Comparison of ENCODE assay signal across 24 mouse cellular contexts in the genomic region with DNA sequence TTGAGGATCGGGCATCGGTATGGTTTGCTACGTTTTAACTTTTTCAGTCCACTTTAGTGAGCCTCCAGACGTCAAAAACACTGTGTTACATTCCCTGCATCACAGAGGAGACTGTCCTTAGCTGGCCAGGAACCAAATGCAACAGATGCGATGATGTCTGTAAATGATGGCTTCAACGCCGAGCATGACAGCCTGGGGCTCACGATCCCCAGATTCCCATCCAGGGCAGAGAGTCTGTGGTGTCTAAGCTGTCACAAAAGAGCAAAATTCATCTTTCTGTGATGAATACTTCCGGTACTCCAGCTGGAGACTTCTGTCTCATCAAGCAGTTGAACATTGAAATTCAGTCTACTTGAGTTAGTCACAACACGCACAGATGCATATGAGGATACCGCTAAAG. TPM values are rescaled to one million over a fixed set of nuclear protein-coding genes. Genes with fewer than 3 reads are reported as not detected.
A peak's percentile ranks its signal among the peaks of the same experiment; 100 is the strongest.
DNase-seq lines count a peak whose midpoint lies in the region; ATAC-seq and TF ChIP-seq lines count a peak whose summit lies in the region.
"Had no signal": no experiment of that assay in that cellular context is flagged by ENCODE, and none has a peak within 500 bp of the region (broad histone marks: within the 10 kb centered on the region; RNA-seq: fewer than 3 reads in every experiment).

No protein-coding gene starts in this region.

- H3K9ac ChIP-seq in forebrain, embryonic 13.5 days, result no peak overlapping the region
- no peak overlapping the region for H3K9ac ChIP-seq in forebrain, embryonic 12.5 days
- H3K9ac ChIP-seq in kidney, embryonic 16.5 days (replicated peaks; ENCODE audit: low read length), result no peak overlapping the region
- no peak overlapping the region for H3K9ac ChIP-seq in midbrain, postnatal 0 days (replicated peaks; ENCODE audit: low read length, poor library complexity, severe bottlenecking)
- H3K9ac ChIP-seq in midbrain, embryonic 11.5 days (ENCODE audit: low read length), result no peak overlapping the region
- H3K9ac ChIP-seq: embryonic facial prominence, embryonic 13.5 days; kidney, embryonic 15.5 days; limb, embryonic 13.5 days; neural tube, embryonic 12.5 days had no signal

- H3K36me3 ChIP-seq in forebrain, embryonic 13.5 days (ENCODE audit: poor library complexity, severe bottlenecking), result no peaks in the 10 kb centered on the region
- no peaks in the 10 kb centered on the region for H3K36me3 ChIP-seq in forebrain, embryonic 12.5 days (replicated peaks)
- H3K36me3 ChIP-seq in kidney, embryonic 16.5 days (ENCODE audit: insufficient read depth, low read length), result no peaks in the 10 kb centered on the region
- no peaks in the 10 kb centered on the region for H3K36me3 ChIP-seq in midbrain, postnatal 0 days (ENCODE audit: insufficient read depth, low read length)
- no peaks in the 10 kb centered on the region for H3K36me3 ChIP-seq in midbrain, embryonic 11.5 days (ENCODE audit: control insufficient read depth, insufficient read depth, low read length)
- H3K36me3 ChIP-seq: embryonic facial prominence, embryonic 13.5 days; kidney, embryonic 15.5 days; limb, embryonic 13.5 days; neural tube, embryonic 12.5 days had no signal

- no peaks in the 10 kb centered on the region for H3K4me1 ChIP-seq in forebrain, embryonic 13.5 days
- no peaks in the 10 kb centered on the region for H3K4me1 ChIP-seq in forebrain, embryonic 12.5 days
- no peaks in the 10 kb centered on the region for H3K4me1 ChIP-seq in kidney, embryonic 16.5 days (ENCODE audit: insufficient read depth, low read length)
- H3K4me1 ChIP-seq in midbrain, postnatal 0 days (ENCODE audit: insufficient read depth, low read length), result no peaks in the 10 kb centered on the region
- no peaks in the 10 kb centered on the region for H3K4me1 ChIP-seq in midbrain, embryonic 11.5 days (ENCODE audit: control insufficient read depth, insufficient read depth, low read length)
- H3K4me1 ChIP-seq: neural tube, embryonic 12.5 days had no signal

- peak; percentile 36; the same call in 1 of the 2 replicates for ATAC-seq in forebrain, embryonic 13.5 days
- ATAC-seq in forebrain, embryonic 12.5 days (ENCODE audit: low FRiP score), result no peak
- ATAC-seq in kidney, embryonic 16.5 days (ENCODE audit: low FRiP score, low TSS enrichment), result no peak
- no peak for ATAC-seq in midbrain, postnatal 0 days (ENCODE audit: low FRiP score)
- no peak for ATAC-seq in midbrain, embryonic 11.5 days (ENCODE audit: low FRiP score)
- no peak for ATAC-seq in megakaryocyte-erythroid progenitor cell, adult 5-6 weeks (replicated peaks; ENCODE audit: low FRiP score, low TSS enrichment, poor library complexity, severe bottlenecking)

- peak; percentile 24 for DNase-seq in kidney, postnatal 14 days
- DNase-seq in midbrain, postnatal 0 days (ENCODE audit: low spot score), result peak; percentile 56
- DNase-seq in midbrain, embryonic 11.5 days (ENCODE audit: low spot score, missing footprints), result no peak
- peak; percentile 2 to 8 for DNase-seq in layer of hippocampus, postnatal 36 days
- DNase-seq: adrenal gland, adult 2 months; cerebellum, adult 18-20 months; gastrocnemius, postnatal 25 days; thymus, postnatal 25 days had no signal

- H3K4me3 ChIP-seq in forebrain, embryonic 13.5 days, result no peak overlapping the region
- H3K4me3 ChIP-seq in forebrain, embryonic 12.5 days (replicated peaks), result no peak overlapping the region
- H3K4me3 ChIP-seq in kidney, embryonic 16.5 days (ENCODE audit: low read length), result no peak overlapping the region
- no peak overlapping the region for H3K4me3 ChIP-seq in midbrain, postnatal 0 days (ENCODE audit: low read depth, low read length)
- H3K4me3 ChIP-seq in midbrain, embryonic 11.5 days (ENCODE audit: low read depth, low read length), result no peak overlapping the region
- H3K4me3 ChIP-seq: embryonic facial prominence, embryonic 13.5 days; kidney, embryonic 15.5 days; limb, embryonic 13.5 days; neural tube, embryonic 12.5 days had no signal

- H3K27ac ChIP-seq in forebrain, embryonic 13.5 days, result no peak overlapping the region
- H3K27ac ChIP-seq in forebrain, embryonic 12.5 days, result no peak overlapping the region
- H3K27ac ChIP-seq in kidney, embryonic 16.5 days (ENCODE audit: low read length), result no peak overlapping the region
- H3K27ac ChIP-seq in midbrain, postnatal 0 days (ENCODE audit: low read depth, low read length), result no peak overlapping the region
- H3K27ac ChIP-seq in midbrain, embryonic 11.5 days (ENCODE audit: low read depth, low read length), result no peak overlapping the region
- H3K27ac ChIP-seq: embryonic facial prominence, embryonic 13.5 days; kidney, embryonic 15.5 days; limb, embryonic 13.5 days; neural tube, embryonic 12.5 days had no signal

- no peak overlapping the region for H3K4me2 ChIP-seq in forebrain, embryonic 13.5 days
- no peak overlapping the region for H3K4me2 ChIP-seq in forebrain, embryonic 12.5 days
- no peak overlapping the region for H3K4me2 ChIP-seq in kidney, embryonic 16.5 days (replicated peaks; ENCODE audit: low read depth, low read length)
- no peak overlapping the region for H3K4me2 ChIP-seq in midbrain, postnatal 0 days (ENCODE audit: low read depth, low read length, poor library complexity, severe bottlenecking)
- no peak overlapping the region for H3K4me2 ChIP-seq in midbrain, embryonic 11.5 days
- H3K4me2 ChIP-seq: embryonic facial prominence, embryonic 13.5 days; kidney, embryonic 15.5 days; limb, embryonic 13.5 days; neural tube, embryonic 12.5 days had no signal

- H3K9me3 ChIP-seq in forebrain, embryonic 13.5 days (replicated peaks), result no peaks in the 10 kb centered on the region
- H3K9me3 ChIP-seq in forebrain, embryonic 12.5 days, result no peaks in the 10 kb centered on the region
- H3K9me3 ChIP-seq in kidney, embryonic 16.5 days (ENCODE audit: low read length), result no peaks in the 10 kb centered on the region
- no peaks in the 10 kb centered on the region for H3K9me3 ChIP-seq in midbrain, postnatal 0 days (ENCODE audit: low read length)
- H3K9me3 ChIP-seq in midbrain, embryonic 11.5 days (ENCODE audit: control insufficient read depth, low read length), result no peaks in the 10 kb centered on the region
- H3K9me3 ChIP-seq: embryonic facial prominence, embryonic 13.5 days; kidney, embryonic 15.5 days; limb, embryonic 13.5 days; neural tube, embryonic 12.5 days had no signal

- H3K27me3 ChIP-seq in forebrain, embryonic 13.5 days, result no peaks in the 10 kb centered on the region
- H3K27me3 ChIP-seq in forebrain, embryonic 12.5 days, result no peaks in the 10 kb centered on the region
- no peaks in the 10 kb centered on the region for H3K27me3 ChIP-seq in kidney, embryonic 16.5 days (ENCODE audit: insufficient read depth, low read length)
- no peaks in the 10 kb centered on the region for H3K27me3 ChIP-seq in midbrain, postnatal 0 days (ENCODE audit: insufficient read depth, low read length)
- H3K27me3 ChIP-seq in midbrain, embryonic 11.5 days (ENCODE audit: control insufficient read depth, insufficient read depth, low read length), result no peaks in the 10 kb centered on the region
- H3K27me3 ChIP-seq: CH12.LX; embryonic facial prominence, embryonic 13.5 days; kidney, embryonic 15.5 days; limb, embryonic 13.5 days; neural tube, embryonic 12.5 days had no signal

- WGBS in forebrain, embryonic 13.5 days, result 89% methylated on average over 11 of the region's 11 CpGs
- WGBS in forebrain, embryonic 12.5 days, result 89% methylated on average over 11 of the region's 11 CpGs
- WGBS in kidney, embryonic 16.5 days, result 74% methylated on average over 11 of the region's 11 CpGs
- 89% methylated on average over 11 of the region's 11 CpGs for WGBS in midbrain, postnatal 0 days
- 90% methylated on average over 11 of the region's 11 CpGs for WGBS in midbrain, embryonic 11.5 days

- TF ChIP-seq CTCF in midbrain, postnatal 0 days (IDR thresholded peaks at IDR 0.05), result no peak

RNA-seq across cellular contexts. Expression of a gene that starts 13.4 kb away (rescaled TPM):
- not detected in 2 replicates for polyA plus RNA-seq in forebrain, embryonic 13.5 days (2015; fragmentation: Nextera tagmentation; extraction: Ambion mirVana)
- not detected in 2 replicates for polyA plus RNA-seq in forebrain, embryonic 12.5 days (2016; fragmentation: Nextera tagmentation; extraction: Ambion mirVana)
- 4.6 and 4.8 TPM in 2 replicates for polyA plus RNA-seq in kidney, embryonic 16.5 days (2015; fragmentation: Nextera tagmentation; extraction: Ambion mirVana)
- total RNA-seq in midbrain, postnatal 0 days (2014; rRNA removed), result not detected in 2 replicates
- not detected in 2 replicates for polyA plus RNA-seq in midbrain, postnatal 0 days (2015; fragmentation: Nextera tagmentation; extraction: Ambion mirVana)
- polyA plus RNA-seq in midbrain, embryonic 11.5 days (2014; fragmentation: Nextera tagmentation; extraction: Ambion mirVana), result not detected in 2 replicates
- total RNA-seq in layer of hippocampus, postnatal 36 days (2021), result not detected
- not detected in 2 replicates for total RNA-seq in megakaryocyte-erythroid progenitor cell, adult 5-6 weeks (2014; fragmentation: Nextera tagmentation)
- not detected in 2 replicates for total RNA-seq in megakaryocyte-erythroid progenitor cell, adult 5-6 weeks (2017)
- total RNA-seq: CH12.LX; gastrocnemius, postnatal 25 days; left cerebral cortex, adult 18-20 months; monocyte, adult 5-6 weeks had no signal
- polyA plus RNA-seq: adrenal gland, adult 2 months; cortical plate, adult 2 months; embryonic facial prominence, embryonic 13.5 days; heart, postnatal 0 days; hindbrain, embryonic 11.5 days; intestine, embryonic 14.5 days; limb, embryonic 13.5 days; liver, embryonic 16.5 days; neural tube, embryonic 12.5 days had no signal
